Mouse (Mus musculus) kidney, adult 11 months (tissue): ENCODE measurements around the gene Lmo7.

Source experiments
- DNase-seq: peaks from one replicate; pipeline ENCODE4 v3.0.0; 2022

Gene Lmo7

GRCm38 (mm10) chr14:101838231-101838839 lies 108.6 kb downstream of the Lmo7 start:
- no peak for DNase-seq

DNA sequence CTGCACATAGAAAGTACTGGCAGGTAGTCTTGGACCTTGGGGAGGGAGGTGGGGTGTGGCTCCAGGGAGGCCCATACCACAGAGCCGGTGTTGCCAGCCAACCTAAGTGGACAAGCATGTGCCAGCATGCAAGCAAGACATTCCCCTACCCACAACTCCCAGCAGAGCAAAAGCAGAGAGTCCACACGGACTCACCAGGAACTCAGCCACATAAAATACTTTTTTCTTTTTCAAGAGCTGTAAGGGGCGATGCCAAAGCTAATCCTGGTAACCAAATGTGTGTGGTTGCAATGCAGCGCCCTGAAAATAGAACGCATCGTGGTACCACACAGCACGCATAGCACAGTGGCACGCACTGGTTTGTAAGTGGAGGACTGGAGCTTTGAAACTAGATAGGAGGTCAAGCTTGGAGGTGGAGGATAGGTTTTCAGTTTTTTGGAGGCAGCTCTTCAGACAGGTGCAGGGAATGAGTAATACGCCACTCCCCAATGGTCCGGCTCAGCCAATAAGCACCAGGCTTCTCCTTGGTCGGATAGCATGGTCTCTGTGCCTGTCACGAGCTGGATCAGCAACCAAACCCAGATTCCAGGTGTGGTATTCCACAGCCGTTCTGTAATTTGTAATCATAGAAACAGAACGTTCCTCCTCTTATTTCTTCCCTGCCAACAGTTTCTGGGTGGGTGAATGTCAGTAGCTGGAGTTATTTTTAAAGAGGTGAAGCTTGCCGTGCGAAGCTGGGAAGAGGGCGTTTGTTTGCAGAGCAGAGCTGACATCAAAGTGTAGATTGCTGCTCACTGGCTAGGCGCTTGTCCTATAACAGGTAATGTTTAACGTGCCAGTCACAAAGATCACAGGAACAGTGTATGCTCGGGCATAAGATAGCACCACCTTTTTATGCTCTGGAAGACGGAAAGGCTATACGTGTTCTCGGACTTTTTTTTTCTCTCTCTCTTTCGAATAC lies 110.3 kb downstream of the Lmo7 start:
- DNase-seq, result peak; percentile 72

- DNase-seq, result no peak
Measured at GRCm38 (mm10) chr14:101841271-101841670, 111.5 kb downstream of the Lmo7 start.

GRCm38 (mm10) chr14:101842521-101842920 lies 112.8 kb downstream of the Lmo7 start:
- DNase-seq, result no peak

GRCm38 (mm10) chr14:101843443-101843842 lies 113.7 kb downstream of the Lmo7 start:
- no peak for DNase-seq

DNA sequence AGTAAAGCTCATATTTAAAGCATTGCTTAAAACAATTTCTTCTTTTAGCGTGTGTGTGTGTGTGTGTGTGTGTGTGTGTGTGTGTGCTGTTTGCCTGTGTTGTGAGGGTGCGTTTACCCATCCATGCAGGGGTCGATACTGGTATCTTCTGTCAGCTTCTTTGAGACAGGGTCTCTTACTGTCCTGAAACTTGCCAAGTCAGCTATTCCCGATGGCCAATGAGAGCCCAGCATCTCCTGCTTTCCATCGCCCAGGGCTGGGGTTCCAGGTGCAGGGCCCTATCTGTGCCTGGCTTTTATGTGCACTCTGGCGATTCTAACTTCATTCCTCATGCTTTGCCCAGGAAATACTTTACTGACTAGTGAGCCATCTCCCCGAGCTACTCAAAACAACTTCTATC lies 114.7 kb downstream of the Lmo7 start:
- no peak for DNase-seq

GRCm38 (mm10) chr14:101846097-101846882 lies 116.5 kb downstream of the Lmo7 start:
- DNase-seq, result no peak

- DNase-seq, result no peak
Measured at GRCm38 (mm10) chr14:101847520-101847919, 117.8 kb downstream of the Lmo7 start.

GRCm38 (mm10) chr14:101852584-101853195 lies 122.9 kb downstream of the Lmo7 start:
- peak; percentile 72 for DNase-seq

DNA sequence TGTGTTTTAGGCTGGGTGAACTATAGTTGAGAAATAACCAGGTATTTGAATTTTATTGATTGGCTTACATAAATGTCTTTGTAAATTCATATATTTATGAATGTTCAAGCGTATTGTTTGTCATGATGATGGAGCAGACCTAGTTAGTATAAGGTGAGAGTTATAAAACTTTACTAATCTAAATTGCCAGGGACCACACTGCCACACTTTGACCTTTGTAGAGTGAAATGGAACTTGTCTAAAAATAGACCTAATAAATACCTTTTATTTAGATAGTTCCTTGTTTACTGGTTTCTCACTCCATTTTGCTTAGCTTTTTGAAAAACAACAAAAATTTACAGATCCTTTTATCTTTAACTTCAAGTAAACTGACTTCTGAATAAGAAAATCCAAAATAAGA lies 123.5 kb downstream of the Lmo7 start:
- DNase-seq, result no peak

GRCm38 (mm10) chr14:101853722-101854121 lies 124.0 kb downstream of the Lmo7 start:
- peak; percentile 54 for DNase-seq

GRCm38 (mm10) chr14:101854226-101854625 lies 124.5 kb downstream of the Lmo7 start:
- DNase-seq, result no peak

DNA sequence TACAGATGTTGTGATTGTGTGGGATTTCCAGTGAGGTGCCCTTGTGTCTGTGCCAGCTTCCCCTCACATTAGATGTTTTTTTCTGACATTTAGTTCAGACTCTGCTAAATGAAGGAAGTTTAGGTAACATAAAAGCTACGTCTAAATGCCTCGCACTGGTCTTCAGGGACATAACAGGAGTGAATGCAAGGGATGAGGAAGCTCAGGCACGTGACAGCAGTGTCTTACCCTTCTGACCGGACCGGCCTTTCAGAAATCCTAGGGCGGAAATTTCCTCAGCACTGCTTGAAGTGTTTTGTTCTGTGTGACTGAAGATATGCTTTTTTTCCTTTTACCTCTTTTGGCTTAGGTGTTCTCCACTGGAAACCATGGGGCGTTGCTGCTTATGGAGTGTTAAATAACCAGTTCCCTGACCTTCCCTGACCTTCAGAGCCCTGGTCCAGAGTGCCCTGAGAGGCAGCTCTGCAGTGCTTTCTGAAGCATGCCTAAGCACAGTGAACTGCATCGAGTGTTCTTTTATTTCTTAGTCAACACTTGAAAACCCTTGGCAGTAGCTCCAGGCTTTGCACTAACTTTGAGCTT lies 129.6 kb downstream of the Lmo7 start:
- peak; percentile 91 for DNase-seq

GRCm38 (mm10) chr14:101862088-101862487 lies 132.3 kb downstream of the Lmo7 start:
- no peak for DNase-seq

DNA sequence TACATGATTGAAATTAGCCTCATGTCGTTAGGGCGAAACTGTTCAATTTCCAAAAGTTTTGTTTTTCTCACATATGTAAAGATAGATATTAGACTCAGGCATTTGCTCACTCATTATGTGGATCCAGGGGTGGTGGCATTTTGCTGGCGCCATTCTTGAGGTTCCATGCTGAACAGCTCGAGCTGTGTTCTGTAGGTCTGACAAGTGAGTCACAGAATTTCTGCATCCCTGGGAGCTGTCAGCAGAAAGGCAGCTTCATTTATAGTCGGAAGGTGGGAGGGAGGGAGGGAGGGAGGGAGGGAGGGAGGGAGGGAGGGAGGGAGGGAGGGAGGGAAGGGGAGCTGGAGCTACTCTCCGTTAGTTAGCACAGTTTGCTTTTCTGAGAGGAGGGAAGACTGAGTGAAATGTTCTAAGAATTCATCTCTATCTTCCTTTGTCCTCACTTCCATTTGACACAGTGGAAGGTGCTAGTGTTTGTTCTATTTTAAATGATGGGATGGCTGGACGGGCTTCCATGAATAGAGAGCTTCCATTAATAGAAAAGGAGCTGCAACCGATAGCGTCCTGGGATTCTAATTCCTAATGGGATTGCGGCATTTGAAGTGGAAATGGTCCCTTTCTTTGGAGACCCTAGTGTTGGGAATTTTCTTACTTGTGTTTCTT lies 137.4 kb downstream of the Lmo7 start:
- no peak for DNase-seq

DNA sequence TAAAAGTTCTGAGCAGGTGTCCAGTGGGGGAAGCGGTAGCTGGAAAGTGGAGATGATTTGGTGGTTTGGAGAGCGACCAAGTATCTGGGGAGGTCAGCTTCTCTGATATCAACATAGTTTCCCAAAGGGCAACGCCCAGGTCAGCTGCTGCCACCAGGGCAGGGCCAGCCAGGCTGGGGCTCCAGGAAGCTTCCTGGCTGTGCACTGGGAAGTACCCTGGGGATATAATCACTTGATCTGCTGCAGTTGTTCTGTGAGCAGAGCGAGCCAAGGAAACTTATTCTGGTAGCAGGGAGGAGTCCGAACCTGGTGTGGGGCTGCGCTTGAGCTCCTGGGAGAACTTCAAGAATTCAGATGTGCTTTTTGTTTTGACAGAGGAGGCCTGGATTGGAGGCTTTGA lies 139.4 kb downstream of the Lmo7 start:
- DNase-seq, result peak; percentile 55

GRCm38 (mm10) chr14:101869661-101870060 lies 139.9 kb downstream of the Lmo7 start:
- no peak for DNase-seq

DNA sequence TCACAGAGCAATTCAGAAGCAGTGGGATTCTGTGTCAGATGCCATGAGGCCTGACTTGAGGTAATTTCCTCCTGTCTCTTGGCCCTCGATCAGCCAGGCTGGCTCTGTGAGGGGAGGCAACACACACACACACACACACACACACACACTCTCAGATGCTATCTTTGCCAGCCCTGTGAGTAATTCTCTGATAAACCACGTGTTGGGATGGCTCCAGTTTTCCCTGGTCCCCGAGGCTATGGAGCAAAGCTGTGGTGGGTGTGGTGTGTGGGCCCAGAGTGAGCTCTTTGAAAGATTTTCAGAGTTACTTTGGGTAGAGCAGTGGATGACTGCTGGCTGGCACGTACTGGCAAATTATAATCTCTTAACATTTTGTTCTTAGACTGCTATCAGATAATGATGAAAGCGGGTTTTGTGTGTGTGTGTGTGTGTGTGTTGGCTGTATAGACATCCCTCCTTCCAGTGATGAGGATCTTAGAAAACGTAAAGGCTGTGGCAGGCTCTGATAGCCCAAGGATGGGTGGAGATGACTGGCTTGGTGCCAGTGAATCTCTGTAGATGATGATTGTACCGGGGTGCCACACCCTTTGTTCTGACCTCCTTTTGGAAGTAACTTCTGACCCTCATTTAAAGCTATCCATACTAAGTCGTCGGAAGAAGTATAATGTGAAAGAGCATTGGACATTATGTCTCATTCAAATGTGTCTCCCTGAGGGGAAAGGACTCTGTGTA lies 140.6 kb downstream of the Lmo7 start:
- no peak for DNase-seq

DNA sequence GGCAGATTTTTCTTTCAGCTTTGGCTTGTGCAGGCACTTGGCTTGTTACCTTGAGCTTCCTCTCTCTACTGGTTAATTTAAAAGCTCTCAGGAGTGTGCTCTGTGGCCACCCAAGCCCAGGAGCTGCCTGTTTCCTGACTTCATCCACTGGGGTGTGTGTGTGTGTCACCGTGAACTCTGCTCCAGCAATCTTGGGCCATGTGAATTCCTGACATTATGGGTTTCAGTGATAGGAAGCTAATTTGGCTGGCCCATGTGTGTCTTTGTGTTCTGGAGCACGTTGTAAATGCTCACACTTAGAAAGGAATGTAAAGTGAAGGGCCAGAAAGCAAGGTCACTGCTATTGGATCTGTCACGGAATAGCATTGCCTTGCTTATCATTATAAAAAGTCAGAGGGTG lies 143.1 kb downstream of the Lmo7 start:
- peak; percentile 43 for DNase-seq

- DNase-seq, result no peak
Measured at GRCm38 (mm10) chr14:101878346-101879049, 148.7 kb downstream of the Lmo7 start.
